Mouse (Mus musculus) stomach, embryonic 16.5 days (tissue): ENCODE data around the gene Arpp19. TPM values are rescaled to one million over a fixed set of nuclear protein-coding genes. Genes with fewer than 3 reads are reported as not detected.

Experiments used
- ATAC-seq: fragments of 200-750 bp; cut with Nextera tagmentation; 2 replicates; pipeline ENCODE4 v1.8.0; 2017; ENCODE audit warnings: moderate number of reproducible peaks, moderate TSS enrichment; ENCODE audit not compliant: insufficient read depth, low FRiP score
- H3K27ac ChIP-seq: fragments of 300-500 bp; sonication (generic); 2 replicates; pipeline ENCODE4 v1.5.1; 2014; ENCODE audit warnings: low read length
- H3K27me3 ChIP-seq: fragments of 300-500 bp; sonication (generic); 2 replicates; pipeline ENCODE4 v1.6.1; 2014; ENCODE audit warnings: low read length, control low read depth, mixed read lengths; ENCODE audit not compliant: control insufficient read depth, insufficient read depth
- H3K36me3 ChIP-seq: fragments of 300-500 bp; sonication (generic); 2 replicates; pipeline ENCODE4 v1.6.1; 2014; ENCODE audit warnings: low read length; ENCODE audit not compliant: control insufficient read depth, insufficient read depth
- H3K4me1 ChIP-seq: fragments of 300-500 bp; sonication (generic); 2 replicates; pipeline ENCODE4 v1.6.1; 2014; ENCODE audit warnings: low read length, control low read depth, mixed read lengths; ENCODE audit not compliant: control insufficient read depth, insufficient read depth
- H3K4me2 ChIP-seq: fragments of 300-500 bp; sonication (generic); 2 replicates; pipeline ENCODE4 v1.6.1; 2014; ENCODE audit warnings: low read depth, low read length, mixed read lengths
- H3K4me3 ChIP-seq: fragments of 300-500 bp; sonication (generic); replicated peaks from 2 replicates; pipeline ENCODE4 v1.5.1; 2014; ENCODE audit warnings: mild to moderate bottlenecking, low read length
- H3K9ac ChIP-seq: fragments of 300-500 bp; sonication (generic); 2 replicates; pipeline ENCODE4 v1.6.1; 2014; ENCODE audit warnings: low read length
- H3K9me3 ChIP-seq: fragments of 300-500 bp; sonication (generic); replicated peaks from 2 replicates; pipeline ENCODE4 v1.6.1; 2016; ENCODE audit warnings: low read length, control low read depth; ENCODE audit not compliant: control insufficient read depth
- WGBS: fragments of 180-500 bp; shearing (Covaris S2); extraction: QIAGEN DNeasy Blood & Tissue Kit; methylation state at CpG from one replicate; pipeline ENCODE4 v1.1.7; 2014; 5-methylcytosine and 5-hydroxymethylcytosine counted together
- polyA plus RNA-seq: library from polyadenylated mRNA; unstranded; fragments of >200 nt; fragmentation: Nextera tagmentation; extraction: Ambion mirVana; gene quantifications from 2 replicates; pipeline ENCODE4 v1.2.1, GENCODE M21; 2015

Arpp19 gene
- polyA plus RNA-seq, 1 experiment from 2014 or later: 295 TPM

DNA sequence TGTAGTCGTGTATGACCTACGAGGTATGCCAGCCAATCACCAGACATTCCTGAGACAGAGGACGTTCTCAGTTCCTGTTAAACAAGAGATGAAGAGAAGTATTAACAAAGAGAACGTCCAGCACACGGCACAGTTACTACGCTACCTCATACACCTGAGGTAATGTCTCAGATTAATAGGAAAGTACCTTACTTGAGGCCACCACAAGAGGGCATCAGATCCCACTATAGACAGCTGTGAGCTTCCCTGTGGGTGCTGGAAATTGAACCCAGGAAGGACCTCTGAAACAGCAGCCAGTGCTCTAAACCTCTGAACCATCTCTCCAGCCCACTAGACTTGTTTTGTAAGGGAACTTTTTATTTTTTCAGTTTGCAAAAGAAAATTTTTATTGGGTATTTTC is 11.7 kb upstream of the Arpp19 start:
- Histone ChIP-seq H3K9me3 (no peaks in the 10 kb centered on the region), H3K27me3 (no peaks in the 10 kb centered on the region), H3K9ac (no peak overlapping the region), H3K4me1 (no peaks in the 10 kb centered on the region), H3K4me2 (no peak overlapping the region), H3K36me3 (no peaks in the 10 kb centered on the region), H3K27ac (no peak overlapping the region), H3K4me3 (no peak overlapping the region)
- WGBS: 76% methylated on average over 6 of the region's 6 CpGs
- no peak for ATAC-seq

DNA sequence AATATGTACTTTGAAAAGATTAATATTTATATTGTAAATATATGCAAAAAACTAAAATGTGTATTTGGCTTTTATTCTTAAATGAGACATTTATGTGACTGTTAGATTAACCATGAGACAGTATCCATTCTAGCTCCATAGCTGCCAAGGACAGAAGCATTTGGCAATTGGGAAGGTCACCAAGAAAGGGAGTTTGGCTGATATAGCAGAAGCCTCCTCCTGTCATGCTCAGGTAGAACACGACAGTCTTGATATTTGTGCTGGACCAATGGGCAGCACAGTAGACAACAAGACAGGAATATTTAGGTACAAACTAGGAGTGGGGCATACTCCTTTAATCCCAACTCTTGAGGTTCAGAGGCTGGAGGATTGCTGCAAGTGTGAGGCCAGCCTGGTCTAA is 5.0 kb upstream of the Arpp19 start:
- H3K9me3 ChIP-seq: no peaks in the 10 kb centered on the region
- 0 out of 2 replicates have a peak, but pooled peaks cover 3% of the 10 kb centered on the region for H3K4me1 ChIP-seq
- H3K27me3 ChIP-seq: no peaks in the 10 kb centered on the region
- no peak overlapping the region for H3K4me3 ChIP-seq
- WGBS: 80% methylated on average over 1 of the region's 1 CpGs
- no peak overlapping the region for H3K27ac ChIP-seq
- no peak overlapping the region for H3K9ac ChIP-seq
- H3K4me2 ChIP-seq: no peak overlapping the region
- H3K36me3 ChIP-seq: no peaks in the 10 kb centered on the region
- ATAC-seq: no peak

DNA sequence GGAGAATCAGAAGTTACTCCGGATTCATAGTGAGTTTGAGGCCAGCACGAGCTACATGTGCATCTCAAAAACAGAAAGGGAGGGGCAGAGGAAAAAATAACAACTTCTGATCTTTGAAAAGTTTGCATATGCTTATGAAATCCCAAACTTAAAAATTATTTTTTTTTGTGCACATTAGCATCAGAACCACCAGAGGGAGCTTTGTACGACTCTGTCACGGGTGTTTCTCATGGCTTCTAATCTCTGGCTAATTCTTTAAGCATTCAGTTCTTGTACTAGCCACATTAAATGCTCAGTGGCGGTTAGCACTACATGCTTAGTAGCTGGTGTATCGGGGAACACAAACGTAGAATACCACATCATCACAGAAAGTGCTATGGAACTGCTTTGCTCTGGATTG is 4.3 kb upstream of the Arpp19 start:
- Histone ChIP-seq H3K4me2 (no peak overlapping the region), H3K9me3 (no peaks in the 10 kb centered on the region), H3K27me3 (no peaks in the 10 kb centered on the region), H3K4me1 (0 out of 2 replicates have a peak, but pooled peaks cover 3% of the 10 kb centered on the region), H3K9ac (no peak overlapping the region), H3K27ac (no peak overlapping the region), H3K4me3 (no peak overlapping the region), H3K36me3 (no peaks in the 10 kb centered on the region)
- ATAC-seq: no peak
- WGBS: 56% methylated on average over 7 of the region's 7 CpGs

DNA sequence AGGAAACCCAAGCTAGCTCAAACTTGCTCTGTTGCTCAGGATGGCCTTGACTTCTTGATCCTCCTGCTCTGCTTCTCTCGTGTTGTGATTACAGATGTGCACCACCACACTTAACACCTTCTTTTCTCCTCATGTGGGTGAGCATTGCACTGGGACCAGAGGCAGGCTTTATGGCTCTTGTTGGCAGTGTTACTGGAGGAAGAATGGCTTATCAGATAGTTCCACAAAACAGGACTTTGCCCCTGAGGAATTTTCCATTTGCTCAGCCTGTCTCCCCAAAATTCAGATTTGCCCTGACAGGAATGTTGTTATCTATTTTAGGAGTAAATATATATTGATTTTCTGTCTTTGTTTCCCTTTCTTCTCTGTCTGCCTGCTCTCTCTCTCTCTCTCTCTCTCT is 2.7 kb upstream of the Arpp19 start:
- ATAC-seq: no peak
- Histone ChIP-seq H3K27ac (no peak overlapping the region), H3K4me1 (peaks cover 6% of the 10 kb centered on the region), H3K9me3 (no peaks in the 10 kb centered on the region), H3K4me2 (no peak overlapping the region), H3K36me3 (no peaks in the 10 kb centered on the region), H3K27me3 (no peaks in the 10 kb centered on the region), H3K9ac (no peak overlapping the region), H3K4me3 (no peak overlapping the region)
- 44% methylated on average over 1 of the region's 1 CpGs for WGBS

DNA sequence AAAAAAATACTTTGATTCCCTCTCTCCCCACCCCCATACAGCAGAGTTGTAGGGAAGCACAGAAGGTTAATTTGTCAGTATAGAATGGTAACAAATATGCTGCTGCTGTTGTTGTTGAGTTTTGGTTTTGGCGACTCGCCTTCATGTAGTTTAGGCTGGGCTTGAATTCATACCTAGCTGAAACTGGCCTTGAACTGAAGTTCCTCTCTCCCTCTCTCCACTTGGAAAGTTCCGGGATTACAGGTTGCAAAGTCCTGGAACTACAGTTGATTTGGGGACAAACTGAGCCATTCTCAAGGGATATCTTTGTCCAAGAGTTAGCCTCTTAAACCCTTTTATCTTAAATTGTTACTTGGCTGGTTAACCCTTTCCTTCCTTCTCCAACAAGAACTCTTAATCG is 1.5 kb upstream of the Arpp19 start:
- Histone ChIP-seq H3K4me1 (peaks cover 6% of the 10 kb centered on the region), H3K27me3 (no peaks in the 10 kb centered on the region), H3K4me2 (no peak overlapping the region), H3K9me3 (no peaks in the 10 kb centered on the region), H3K36me3 (no peaks in the 10 kb centered on the region), H3K27ac (no peak overlapping the region), H3K4me3 (no peak overlapping the region), H3K9ac (no peak overlapping the region)
- ATAC-seq: no peak
- WGBS: 74% methylated on average over 4 of the region's 4 CpGs

DNA sequence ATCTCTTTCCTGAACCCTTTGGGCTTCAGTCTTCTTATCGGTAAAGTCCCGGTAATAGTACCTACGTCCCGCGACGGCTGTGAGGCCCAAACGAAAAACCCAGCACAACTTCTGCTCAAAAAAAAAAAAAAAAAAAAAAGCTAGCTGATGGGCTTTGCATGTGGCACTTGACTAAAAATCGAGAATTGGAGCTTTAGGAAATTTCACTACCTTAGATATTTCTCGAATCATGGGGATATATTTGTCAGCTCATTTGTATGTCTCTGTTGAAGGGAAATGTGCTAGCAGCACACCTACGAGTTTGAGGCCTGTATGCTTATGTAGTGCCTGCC is 909 bp downstream of the Arpp19 start:
- peak overlapping the region; percentile 95 for H3K9ac ChIP-seq
- H3K27ac ChIP-seq: peak overlapping the region; percentile 76
- H3K4me1 ChIP-seq: peaks cover 6% of the 10 kb centered on the region
- H3K4me3 ChIP-seq: peak overlapping the region; percentile 96
- H3K9me3 ChIP-seq: no peaks in the 10 kb centered on the region
- 2% methylated on average over 10 of the region's 10 CpGs for WGBS
- no peaks in the 10 kb centered on the region for H3K27me3 ChIP-seq
- H3K36me3 ChIP-seq: no peaks in the 10 kb centered on the region
- H3K4me2 ChIP-seq: peak overlapping the region; percentile 83
- ATAC-seq: no peak

DNA sequence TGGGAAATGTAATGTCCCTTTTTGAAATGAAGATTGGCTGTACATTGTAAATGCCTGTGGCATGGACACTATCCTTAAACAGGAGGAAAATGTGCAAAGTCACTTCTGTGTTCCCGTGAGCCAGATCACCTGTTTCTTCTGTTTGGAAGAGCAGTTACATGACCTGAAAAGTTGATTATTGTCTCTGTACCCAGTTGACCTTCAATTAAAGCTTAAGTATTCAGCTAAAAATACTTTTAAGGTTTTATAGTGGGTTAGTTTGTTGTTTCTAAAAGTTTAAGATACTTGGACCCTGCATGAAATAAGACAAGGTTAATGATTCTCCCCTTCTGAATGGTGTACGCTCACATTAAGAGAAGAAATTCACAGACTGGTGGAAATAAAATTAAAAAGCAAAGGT is 3.2 kb downstream of the Arpp19 start:
- WGBS: 75% methylated on average over 2 of the region's 2 CpGs
- H3K27ac ChIP-seq: no peak overlapping the region
- H3K9me3 ChIP-seq: no peaks in the 10 kb centered on the region
- H3K9ac ChIP-seq: no peak overlapping the region
- ATAC-seq: no peak
- no peaks in the 10 kb centered on the region for H3K36me3 ChIP-seq
- no peak overlapping the region for H3K4me2 ChIP-seq
- no peak overlapping the region for H3K4me3 ChIP-seq
- H3K27me3 ChIP-seq: no peaks in the 10 kb centered on the region
- peaks cover 6% of the 10 kb centered on the region for H3K4me1 ChIP-seq

DNA sequence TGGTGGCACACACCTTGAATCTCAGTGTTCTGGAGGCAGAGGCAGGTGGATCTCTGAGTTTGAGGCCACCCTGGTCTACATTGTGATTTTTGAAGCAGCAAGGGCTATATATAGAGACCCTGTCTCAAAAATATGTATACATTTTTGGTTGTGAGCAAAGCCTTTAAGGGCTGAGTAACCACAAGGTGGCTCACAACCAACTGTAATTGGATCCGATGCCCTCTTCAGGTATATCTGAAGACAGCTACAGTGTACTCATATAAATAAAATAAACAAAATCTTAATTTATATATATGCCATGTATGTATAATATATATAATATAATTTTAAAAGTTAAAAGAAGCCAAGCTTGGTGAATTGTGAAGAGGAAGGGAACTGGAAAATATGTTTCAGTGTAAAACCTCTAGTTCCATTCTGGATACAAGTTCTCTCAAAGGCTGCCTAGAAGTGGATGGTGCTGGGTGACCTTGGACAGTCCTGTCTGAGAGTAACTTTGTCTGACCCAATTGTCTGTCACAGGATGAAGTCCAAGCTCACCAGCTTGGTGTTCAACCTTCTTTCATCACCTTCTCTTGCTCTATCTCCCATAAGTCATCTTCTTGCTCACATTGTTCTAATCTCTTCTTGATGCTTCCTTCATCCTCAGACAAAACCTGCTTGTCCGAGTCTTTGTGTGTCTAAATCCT is 4.6 kb downstream of the Arpp19 start:
- no peak overlapping the region for H3K27ac ChIP-seq
- no peaks in the 10 kb centered on the region for H3K9me3 ChIP-seq
- H3K4me3 ChIP-seq: no peak overlapping the region
- H3K36me3 ChIP-seq: no peaks in the 10 kb centered on the region
- H3K27me3 ChIP-seq: no peaks in the 10 kb centered on the region
- ATAC-seq: no peak
- peaks cover 6% of the 10 kb centered on the region for H3K4me1 ChIP-seq
- H3K9ac ChIP-seq: no peak overlapping the region
- no peak overlapping the region for H3K4me2 ChIP-seq
- WGBS: 76% methylated on average over 2 of the region's 2 CpGs

DNA sequence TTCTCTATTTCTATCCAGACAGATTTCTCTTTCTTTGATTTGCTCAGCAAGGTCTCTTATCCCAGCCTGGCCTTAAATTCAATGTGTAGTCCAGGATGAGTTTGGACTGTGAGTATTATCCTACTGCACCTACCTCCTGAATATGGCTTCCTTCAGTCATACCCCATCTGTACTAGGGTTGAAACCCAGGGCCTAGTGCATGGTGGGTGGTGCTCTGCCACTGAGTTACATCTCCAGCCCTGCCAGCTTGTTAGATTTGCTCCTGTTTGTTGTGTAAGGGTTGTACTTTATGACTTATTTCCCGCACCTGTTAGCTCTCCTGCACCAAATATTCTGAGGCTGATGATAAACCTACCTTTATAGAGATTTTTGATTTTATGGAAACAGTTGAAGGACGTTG is 5.8 kb downstream of the Arpp19 start:
- Histone ChIP-seq H3K9ac (no peak overlapping the region), H3K36me3 (no peaks in the 10 kb centered on the region), H3K4me1 (peaks cover 4% of the 10 kb centered on the region), H3K27ac (no peak overlapping the region), H3K4me3 (no peak overlapping the region), H3K9me3 (no peaks in the 10 kb centered on the region), H3K27me3 (no peaks in the 10 kb centered on the region), H3K4me2 (no peak overlapping the region)
- no peak for ATAC-seq
- 88% methylated on average over 2 of the region's 2 CpGs for WGBS

DNA sequence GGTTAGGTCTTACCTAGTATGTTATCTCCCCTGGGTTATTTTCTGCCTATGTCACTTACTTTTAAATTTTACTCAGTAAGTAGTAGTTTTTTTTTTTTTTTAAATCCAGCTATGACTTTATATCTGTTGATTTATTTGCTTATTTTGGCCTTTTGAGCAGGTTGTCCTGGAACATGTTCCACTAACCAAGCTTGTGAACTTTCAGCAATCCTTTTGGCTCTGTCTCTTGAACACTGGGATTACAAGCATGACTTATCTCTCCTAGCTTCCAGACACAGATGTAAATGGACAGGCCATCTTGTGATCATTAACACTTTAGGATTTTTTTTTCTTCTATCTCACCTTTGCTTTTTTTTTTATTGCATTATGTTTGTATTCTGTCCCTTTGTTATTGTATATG is 9.7 kb downstream of the Arpp19 start:
- Histone ChIP-seq H3K36me3 (no peaks in the 10 kb centered on the region), H3K4me2 (no peak overlapping the region), H3K4me3 (no peak overlapping the region), H3K9me3 (no peaks in the 10 kb centered on the region), H3K4me1 (0 out of 2 replicates have a peak, but pooled peaks cover 4% of the 10 kb centered on the region), H3K9ac (no peak overlapping the region), H3K27ac (no peak overlapping the region), H3K27me3 (no peaks in the 10 kb centered on the region)
- ATAC-seq: no peak
